Mouse (Mus musculus) T-helper 2 cell (primary cell): ENCODE results near the gene Plcxd3.
"Not testable (repeated sequence)": the region's sequence is repeated elsewhere in the genome, so short reads cannot be mapped to it uniquely, and the experiment has no call there.

Source experiments
- in situ Hi-C: fragments of 300-600 bp; cut with MboI, MseI; formaldehyde crosslinking; loops from one replicate; pipeline ENCODE4 v1.15.1; 2025; ENCODE audit warnings: high pct_unique_total_duplicates

Gene Plcxd3

GRCm38 (mm10) chr15:4533700-4534099, 158.4 kb downstream of the Plcxd3 start:
- in situ Hi-C loops, result no loop called here

GRCm38 (mm10) chr15:4559121-4559520, 183.8 kb downstream of the Plcxd3 start:
- in situ Hi-C loops, result loop anchor here (5.0 kb wide), 1 partner anchor 73 kb away; no protein-coding TSS in a partner anchor

GRCm38 (mm10) chr15:4561431-4561970, 186.2 kb downstream of the Plcxd3 start:
- in situ Hi-C loops, result no loop called here

GRCm38 (mm10) chr15:4595521-4595920, 220.2 kb downstream of the Plcxd3 start:
- in situ Hi-C loops, result not testable (repeated sequence)

GRCm38 (mm10) chr15:4598661-4599060, 223.4 kb downstream of the Plcxd3 start:
- in situ Hi-C loops, result not testable (repeated sequence)

- in situ Hi-C loops, result not testable (repeated sequence)
These were observed 224.0 kb downstream of the Plcxd3 start for GRCm38 (mm10) chr15:4599331-4599730.

GRCm38 (mm10) chr15:4605630-4606029, 230.3 kb downstream of the Plcxd3 start:
- in situ Hi-C loops, result no loop called here
